Comparison of ENCODE assay signal across 28 mouse cellular contexts in genomic region chr2:158389421-158389820, GRCm38 (mm10). TPM values are rescaled to one million over a fixed set of nuclear protein-coding genes. Genes with fewer than 3 reads are reported as not detected.
"Had no signal": no experiment of that assay in that cellular context is flagged by ENCODE, and none has a peak within 500 bp of the region (broad histone marks: within the 10 kb centered on the region; RNA-seq: fewer than 3 reads in every experiment).

No protein-coding gene starts in this region.

- H3K4me3 ChIP-seq: embryonic facial prominence, embryonic 10.5 days; embryonic facial prominence, embryonic 12.5 days; embryonic facial prominence, embryonic 13.5 days; embryonic facial prominence, embryonic 15.5 days; erythroblast, embryonic 14.5 days; forebrain, embryonic 10.5 days; forebrain, embryonic 12.5 days; forebrain, embryonic 13.5 days; forebrain, embryonic 15.5 days; gastrocnemius, adult 2 months; heart, adult 2 months had no signal

- ATAC-seq: forebrain, embryonic 13.5 days; forebrain, embryonic 14.5 days; forebrain, embryonic 15.5 days; forebrain, embryonic 16.5 days; forebrain, postnatal 0 days had no signal

- DNase-seq: cerebellum, adult 9-10 months; cerebellum, adult 9-11 months; cerebellum, postnatal 10 days; cerebellum, postnatal 14 days; cerebellum, postnatal 25 days; cerebellum, postnatal 36 days; embryo, embryonic 11 days; forebrain, postnatal 0 days; gastrocnemius, adult 2 months; gastrocnemius, postnatal 10 days; gastrocnemius, postnatal 14 days; gastrocnemius, postnatal 25 days; gastrocnemius, postnatal 36 days; heart, adult 11 months; heart, adult 18-20 months; heart, adult 2 months had no signal

- H3K9ac ChIP-seq: embryonic facial prominence, embryonic 12.5 days; embryonic facial prominence, embryonic 13.5 days; embryonic facial prominence, embryonic 15.5 days; forebrain, embryonic 12.5 days; forebrain, embryonic 13.5 days; forebrain, embryonic 15.5 days; forebrain, postnatal 0 days had no signal

- H3K9me3 ChIP-seq: embryonic facial prominence, embryonic 10.5 days; embryonic facial prominence, embryonic 12.5 days; embryonic facial prominence, embryonic 13.5 days; embryonic facial prominence, embryonic 15.5 days; forebrain, embryonic 10.5 days; forebrain, embryonic 12.5 days; forebrain, embryonic 13.5 days; forebrain, embryonic 15.5 days had no signal

- H3K4me1 ChIP-seq: embryonic facial prominence, embryonic 12.5 days; embryonic facial prominence, embryonic 13.5 days; embryonic facial prominence, embryonic 15.5 days; forebrain, embryonic 10.5 days; forebrain, embryonic 12.5 days; forebrain, embryonic 13.5 days; forebrain, embryonic 15.5 days had no signal

- H3K4me2 ChIP-seq: embryonic facial prominence, embryonic 12.5 days; embryonic facial prominence, embryonic 13.5 days; embryonic facial prominence, embryonic 15.5 days; forebrain, embryonic 12.5 days; forebrain, embryonic 13.5 days; forebrain, embryonic 15.5 days had no signal

- H3K27me3 ChIP-seq: embryonic facial prominence, embryonic 12.5 days; embryonic facial prominence, embryonic 13.5 days; embryonic facial prominence, embryonic 15.5 days; forebrain, embryonic 12.5 days; forebrain, embryonic 13.5 days; forebrain, embryonic 15.5 days had no signal

- H3K36me3 ChIP-seq: embryonic facial prominence, embryonic 10.5 days; embryonic facial prominence, embryonic 12.5 days; embryonic facial prominence, embryonic 13.5 days; embryonic facial prominence, embryonic 15.5 days; forebrain, embryonic 10.5 days; forebrain, embryonic 12.5 days; forebrain, embryonic 15.5 days had no signal

- H3K27ac ChIP-seq: embryonic facial prominence, embryonic 10.5 days; embryonic facial prominence, embryonic 12.5 days; embryonic facial prominence, embryonic 13.5 days; embryonic facial prominence, embryonic 15.5 days; forebrain, embryonic 10.5 days; forebrain, embryonic 12.5 days; forebrain, embryonic 13.5 days; forebrain, embryonic 15.5 days; gastrocnemius, adult 2 months; heart, adult 2 months had no signal

RNA-seq across cellular contexts. Expression of gene Snhg11, which starts 14.0 kb away (rescaled TPM):
- total RNA-seq: common myeloid progenitor, adult 5-6 weeks had no signal
- polyA plus RNA-seq: erythroblast, embryonic 14.5 days had no signal
